9 mouse cellular contexts compared by ENCODE assay signal in genomic region chr2:168050000-168050942, GRCm38 (mm10). TPM values are rescaled to one million over a fixed set of nuclear protein-coding genes. Genes with fewer than 3 reads are reported as not detected.
DNase-seq lines count a peak whose midpoint lies in the region; ATAC-seq and TF ChIP-seq lines count a peak whose summit lies in the region.
"Had no signal": no experiment of that assay in that cellular context is flagged by ENCODE, and none has a peak within 500 bp of the region (broad histone marks: within the 10 kb centered on the region; RNA-seq: fewer than 3 reads in every experiment).

No protein-coding gene starts in this region.

- peak overlapping the region; percentile 47 for H3K4me3 ChIP-seq in heart, postnatal 0 days (ENCODE audit: low read depth, low read length)
- H3K4me3 ChIP-seq in midbrain, embryonic 14.5 days (replicated peaks; ENCODE audit: low read depth, low read length): peak overlapping the region; percentile 36

- H3K27ac ChIP-seq in heart, postnatal 0 days (ENCODE audit: low read depth): no peak overlapping the region
- no peak overlapping the region for H3K27ac ChIP-seq in midbrain, embryonic 14.5 days (replicated peaks; ENCODE audit: low read depth, low read length)

- H3K4me1 ChIP-seq in heart, postnatal 0 days (ENCODE audit: control insufficient read depth, insufficient read depth): peaks cover 13% of the 10 kb centered on the region; the same call in 1 of the 2 replicates
- H3K4me1 ChIP-seq in midbrain, embryonic 14.5 days (ENCODE audit: control insufficient read depth, insufficient read depth, low read length): 0 out of 2 replicates have a peak, but pooled peaks cover 8% of the 10 kb centered on the region

- DNase-seq in gastrocnemius, postnatal 14 days: peak; percentile 53
- no peak for DNase-seq in gastrocnemius, adult 8-10 months (ENCODE audit: low spot score in 2 of 2)
- DNase-seq in embryo, embryonic 10.5 days (ENCODE audit: low spot score): peak; percentile 55
- no peak for DNase-seq in heart, postnatal 0 days (ENCODE audit: low spot score)
- DNase-seq in kidney, postnatal 25 days: peak; percentile 68 to 81
- DNase-seq in midbrain, embryonic 14.5 days: peak; percentile 36
- DNase-seq in layer of hippocampus, adult 18-20 months (ENCODE audit: low spot score in 2 of 2): no peak
- no peak for DNase-seq in thymus, postnatal 14 days

- peak; percentile 50 for ATAC-seq in heart, postnatal 0 days (ENCODE audit: insufficient read depth, low read depth)
- ATAC-seq in midbrain, embryonic 14.5 days (ENCODE audit: low FRiP score, low TSS enrichment): no peak

- no peaks in the 10 kb centered on the region for H3K9me3 ChIP-seq in heart, postnatal 0 days (replicated peaks; ENCODE audit: control insufficient read depth, low read length)
- no peaks in the 10 kb centered on the region for H3K9me3 ChIP-seq in midbrain, embryonic 14.5 days (ENCODE audit: control insufficient read depth, low read length)

- no peaks in the 10 kb centered on the region for H3K36me3 ChIP-seq in heart, postnatal 0 days (replicated peaks; ENCODE audit: control insufficient read depth, insufficient read depth, low read length)
- H3K36me3 ChIP-seq in midbrain, embryonic 14.5 days (ENCODE audit: control insufficient read depth, insufficient read depth, low read length): no peaks in the 10 kb centered on the region

- H3K9ac ChIP-seq in heart, postnatal 0 days (replicated peaks; ENCODE audit: low read depth, low read length): peak overlapping the region; percentile 50; the same call in 1 of the 2 replicates
- peak overlapping the region; percentile 44 for H3K9ac ChIP-seq in midbrain, embryonic 14.5 days (replicated peaks; ENCODE audit: low read length)

- no peak for TF ChIP-seq EP300 in heart, postnatal 0 days (IDR thresholded peaks at IDR 0.05; ENCODE audit: low read depth)

- WGBS in heart, postnatal 0 days: 1% methylated on average over 56 of the region's 56 CpGs
- under 1% methylated on average over 56 of the region's 56 CpGs for WGBS in midbrain, embryonic 14.5 days

- H3K4me2 ChIP-seq in heart, postnatal 0 days (ENCODE audit: low read depth, low read length): peak overlapping the region; percentile 74
- peak overlapping the region; percentile 65 for H3K4me2 ChIP-seq in midbrain, embryonic 14.5 days (ENCODE audit: low read length)

- H3K27me3 ChIP-seq in heart, postnatal 0 days (ENCODE audit: control insufficient read depth, insufficient read depth, low read length): peaks cover 29% of the 10 kb centered on the region
- peaks cover 35% of the 10 kb centered on the region; the same call in 1 of the 2 replicates for H3K27me3 ChIP-seq in midbrain, embryonic 14.5 days (ENCODE audit: control insufficient read depth, insufficient read depth, low read length)

- TF ChIP-seq CTCF in heart, postnatal 0 days (IDR thresholded peaks at IDR 0.05; ENCODE audit: low read depth): no peak

- intact Hi-C loops in gastrocnemius, postnatal 14 days (cut with DNase I; ENCODE audit: low total_unique reads): loop anchor here (5.0 kb wide), 1 partner anchor 42 kb away; no protein-coding TSS in a partner anchor

RNA-seq across cellular contexts. Expression of gene Pard6b, which starts 30.5 kb away (rescaled TPM):
- total RNA-seq in gastrocnemius, postnatal 14 days (2021): 1 to 10 TPM in 1 of 2 experiments, under 1 TPM in 1; 0.74 to 1.4 TPM
- 1 to 10 TPM in 3 of 4 experiments, under 1 TPM in 1; 0.73 to 1.8 (median 1.2) TPM for total RNA-seq in gastrocnemius, adult 8-10 months (2022)
- total RNA-seq in heart, postnatal 0 days (2014; rRNA removed; ENCODE audit: low replicate concordance): 4.4 and 6.5 TPM in 2 replicates
- polyA plus RNA-seq in heart, postnatal 0 days (2015; fragmentation: Nextera tagmentation; extraction: Ambion mirVana): 3.3 and 3.5 TPM in 2 replicates
- polyA plus RNA-seq in midbrain, embryonic 14.5 days (2014; fragmentation: Nextera tagmentation; extraction: Ambion mirVana): 8.2 and 9.2 TPM in 2 replicates
- 1 to 10 TPM; 4.0 to 5.0 TPM for total RNA-seq in layer of hippocampus, adult 18-20 months (2021)

RNA-seq across cellular contexts. Expression of gene Ripor3, which starts 39.9 kb away (rescaled TPM):
- 1 to 10 TPM; 1.6 to 1.7 TPM for total RNA-seq in gastrocnemius, postnatal 14 days (2021)
- under 1 TPM in 2 of 4 experiments, not detected in 2; 0.39 to 0.41 TPM for total RNA-seq in gastrocnemius, adult 8-10 months (2022)
- total RNA-seq in heart, postnatal 0 days (2014; rRNA removed; ENCODE audit: low replicate concordance): 1.2 and 1.9 TPM in 2 replicates
- 0.29 and 0.36 TPM in 2 replicates for polyA plus RNA-seq in heart, postnatal 0 days (2015; fragmentation: Nextera tagmentation; extraction: Ambion mirVana)
- 0.22 TPM in 1 of 2 replicates, not detected in the other for polyA plus RNA-seq in midbrain, embryonic 14.5 days (2014; fragmentation: Nextera tagmentation; extraction: Ambion mirVana)
- total RNA-seq in layer of hippocampus, adult 18-20 months (2021): under 1 TPM in 1 of 2 experiments, not detected in 1; 0.52 TPM
- total RNA-seq: MEL had no signal

Comparison
In these comparisons a context has a peak if more than half of its experiments do, and no peak if none do; other contexts are left out.
1. DNase-seq: peak in gastrocnemius, postnatal 14 days (single experiment), embryo, embryonic 10.5 days (single experiment), kidney, postnatal 25 days (2 of 2) and midbrain, embryonic 14.5 days (single experiment); none in gastrocnemius, adult 8-10 months (0 of 2), heart, postnatal 0 days (single experiment), layer of hippocampus, adult 18-20 months (0 of 2) and thymus, postnatal 14 days (single experiment).